Mouse (Mus musculus) liver, adult 2 months (tissue): ENCODE data around the gene Alkbh3. TPM values are rescaled to one million over a fixed set of nuclear protein-coding genes. Genes with fewer than 3 reads are reported as not detected.

Source experiments
- DNase-seq: peaks from one replicate; pipeline ENCODE4 v3.0.0-alpha.2; 2011; ENCODE audit warnings: low read depth, low spot score; ENCODE audit errors: extremely low read depth
- H3K27ac ChIP-seq: fragments of 200-500 bp; replicated peaks from 2 replicates; pipeline ENCODE4 v1.5.1; 2012; ENCODE audit warnings: low read depth, mild to moderate bottlenecking, control low read depth, inconsistent platforms, low read length; ENCODE audit not compliant: insufficient read depth
- H3K27me3 ChIP-seq: fragments of 200-500 bp; 2 replicates; pipeline ENCODE4 v1.6.1; 2012; ENCODE audit warnings: mild to moderate bottlenecking, moderate library complexity, low read length, inconsistent platforms; ENCODE audit not compliant: control insufficient read depth, insufficient read depth
- H3K36me3 ChIP-seq: fragments of 200-500 bp; 2 replicates; pipeline ENCODE4 v1.6.1; 2012; ENCODE audit warnings: low read length, inconsistent platforms; ENCODE audit not compliant: control insufficient read depth, insufficient read depth
- H3K4me1 ChIP-seq: fragments of 200-500 bp; 2 replicates; pipeline ENCODE4 v1.6.1; 2011; ENCODE audit warnings: low read length; ENCODE audit not compliant: control insufficient read depth, insufficient read depth
- H3K4me3 ChIP-seq: fragments of 200-500 bp; 2 replicates; pipeline ENCODE4 v1.5.1; 2011; ENCODE audit warnings: low read depth, mild to moderate bottlenecking, control low read depth, low read length, moderate library complexity; ENCODE audit not compliant: insufficient read depth
- H3K79me2 ChIP-seq: fragments of 200-500 bp; 2 replicates; pipeline ENCODE4 v1.6.1; 2012; ENCODE audit warnings: inconsistent platforms, mild to moderate bottlenecking, low read length, moderate library complexity; ENCODE audit not compliant: control insufficient read depth, insufficient read depth
- H3K9ac ChIP-seq: fragments of 200-500 bp; 2 replicates; pipeline ENCODE4 v1.6.1; 2012; ENCODE audit warnings: low read depth, mild to moderate bottlenecking, control low read depth, inconsistent platforms, low read length
- CTCF ChIP-seq: fragments of 200-500 bp; IDR thresholded peaks from 2 replicates; pipeline ENCODE4 v1.5.1; 2011; ENCODE audit warnings: low read depth, low read length, control low read depth
- POLR2A ChIP-seq: fragments of 200-500 bp; IDR thresholded peaks from 2 replicates; pipeline ENCODE4 v1.6.1; 2011; ENCODE audit warnings: low read length, control low read depth; ENCODE audit not compliant: insufficient read depth; ENCODE audit errors: extremely low read depth
- WGBS: fragments of 180-500 bp; shearing (Covaris S2); methylation state at CpG from one replicate; pipeline ENCODE4 v1.1.7; 2018; 5-methylcytosine and 5-hydroxymethylcytosine counted together
- polyA plus RNA-seq: library from polyadenylated mRNA; depleted of rRNA; stranded (reverse); fragments of >200 nt; gene quantifications from 2 replicates; pipeline ENCODE4 v1.2.3, GENCODE M21; 2012; rRNA removed
- total RNA-seq: library from RNA; depleted of rRNA; stranded (reverse); fragments of >200 nt; gene quantifications from 2 replicates; pipeline ENCODE4 v1.2.3, GENCODE M21; 2014; rRNA removed

The Alkbh3 gene
- 24.9 and 27.9 TPM in 2 replicates for total RNA-seq
- 33.0 and 33.6 TPM in 2 replicates for polyA plus RNA-seq

DNA sequence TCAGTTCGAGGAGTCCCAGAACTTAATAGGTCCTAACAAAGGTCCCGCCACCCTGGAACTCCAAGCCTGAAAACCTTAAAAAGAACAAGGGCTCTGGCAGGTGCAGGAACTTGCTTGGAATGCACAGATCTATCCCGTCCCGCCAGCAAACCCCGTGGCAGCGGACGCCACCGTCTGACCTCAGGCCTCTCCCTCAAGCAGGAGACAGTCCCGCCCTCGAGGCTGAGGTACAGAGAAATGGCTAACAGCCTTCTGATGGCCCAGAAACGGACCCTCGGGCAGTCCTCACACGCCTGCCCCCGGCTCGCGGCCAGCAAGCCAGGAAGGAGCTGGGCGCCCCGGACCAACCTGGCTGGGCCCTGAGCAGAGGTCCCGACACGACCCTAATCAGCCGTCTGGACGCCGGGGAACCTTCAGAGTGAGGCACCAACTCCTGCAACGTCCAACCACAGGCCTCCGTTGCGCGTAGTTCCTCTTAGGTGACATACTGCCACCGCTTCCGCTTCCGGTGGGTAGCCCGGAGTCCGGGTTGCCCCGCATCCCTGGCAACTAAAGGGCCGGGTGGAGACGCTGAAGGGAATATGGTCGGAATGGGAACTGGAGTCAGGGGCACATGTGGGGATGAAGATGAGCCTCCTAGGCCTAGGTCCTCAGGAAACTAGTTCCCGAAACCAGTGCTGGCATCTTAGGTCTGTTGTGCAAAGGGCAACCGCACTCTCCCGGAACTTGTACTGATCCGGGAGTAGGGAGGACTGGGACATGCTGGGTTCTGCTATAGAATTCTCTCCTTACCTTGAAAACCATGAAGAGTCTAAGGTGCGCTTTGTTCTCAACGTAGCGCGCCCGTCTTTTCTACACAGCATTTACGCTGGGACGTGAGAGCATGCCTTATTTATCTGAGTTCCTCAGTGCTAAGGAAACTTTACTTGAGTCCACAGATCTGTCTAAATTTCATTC lies at the start of gene Alkbh3:
Gene Alkbh3 (minus strand): TSS at position 473 of the 957 bp plus-strand sequence.
- 3% methylated on average over 47 of the region's 47 CpGs for WGBS
- peak within 1 kb of the TSS; percentile 66 for H3K27ac ChIP-seq

GRCm38 (mm10) chr2:94059459-94059858 lies 48.9 kb upstream of the Alkbh3 start:
- 39% methylated on average over 5 of the region's 5 CpGs for WGBS
- DNase-seq: no peak
- no peak overlapping the region for H3K9ac ChIP-seq
- no peaks in the 10 kb centered on the region for H3K27me3 ChIP-seq
- no peak overlapping the region for H3K27ac ChIP-seq
- H3K4me3 ChIP-seq: no peak overlapping the region
- H3K4me1 ChIP-seq: peaks cover 4% of the 10 kb centered on the region; the same call in 1 of the 2 replicates
- peak; percentile 61 for TF ChIP-seq CTCF
- TF ChIP-seq POLR2A: no peak
- peaks cover 2% of the 10 kb centered on the region for H3K36me3 ChIP-seq
- H3K79me2 ChIP-seq: peaks cover 7% of the 10 kb centered on the region; the same call in 1 of the 2 replicates

More for the DNA sequence above, at the start of gene Alkbh3:
- Histone ChIP-seq H3K79me2 (no peaks in the 10 kb centered on the region; the same call in 1 of the 2 replicates), H3K9ac (peak within 1 kb of the TSS; percentile 90), H3K4me3 (peak within 1 kb of the TSS; percentile 88), H3K36me3 (peaks cover 23% of the 10 kb centered on the region), H3K27me3 (no peaks in the 10 kb centered on the region), H3K4me1 (peaks cover 6% of the 10 kb centered on the region)
- TF ChIP-seq CTCF (no peak), POLR2A (0 out of 2 replicates have a peak, but pooled peaks have one; percentile 15)
- DNase-seq: peak; percentile 88

- no peak overlapping the region for H3K4me3 ChIP-seq
- H3K36me3 ChIP-seq: peaks cover 4% of the 10 kb centered on the region
- no peak overlapping the region for H3K9ac ChIP-seq
- DNase-seq: peak; percentile 66
- TF ChIP-seq CTCF: peak; percentile 40
- no peak for TF ChIP-seq POLR2A
- H3K27me3 ChIP-seq: no peaks in the 10 kb centered on the region
- peaks cover 5% of the 10 kb centered on the region; the same call in 1 of the 2 replicates for H3K79me2 ChIP-seq
- peaks cover 11% of the 10 kb centered on the region for H3K4me1 ChIP-seq
- no peak overlapping the region for H3K27ac ChIP-seq
These were observed 44.2 kb upstream of the Alkbh3 start for GRCm38 (mm10) chr2:94054813-94055212.

- no peak for DNase-seq
- no peak overlapping the region for H3K4me3 ChIP-seq
- TF ChIP-seq POLR2A: no peak
- TF ChIP-seq CTCF: no peak
- 95% methylated on average over 5 of the region's 5 CpGs for WGBS
- H3K4me1 ChIP-seq: peaks cover 13% of the 10 kb centered on the region
- no peak overlapping the region for H3K27ac ChIP-seq
- H3K27me3 ChIP-seq: no peaks in the 10 kb centered on the region
- H3K36me3 ChIP-seq: peaks cover 4% of the 10 kb centered on the region
- no peak overlapping the region for H3K9ac ChIP-seq
- H3K79me2 ChIP-seq: peaks cover 5% of the 10 kb centered on the region; the same call in 1 of the 2 replicates
These were observed 41.3 kb upstream of the Alkbh3 start for GRCm38 (mm10) chr2:94051952-94052351.

DNA sequence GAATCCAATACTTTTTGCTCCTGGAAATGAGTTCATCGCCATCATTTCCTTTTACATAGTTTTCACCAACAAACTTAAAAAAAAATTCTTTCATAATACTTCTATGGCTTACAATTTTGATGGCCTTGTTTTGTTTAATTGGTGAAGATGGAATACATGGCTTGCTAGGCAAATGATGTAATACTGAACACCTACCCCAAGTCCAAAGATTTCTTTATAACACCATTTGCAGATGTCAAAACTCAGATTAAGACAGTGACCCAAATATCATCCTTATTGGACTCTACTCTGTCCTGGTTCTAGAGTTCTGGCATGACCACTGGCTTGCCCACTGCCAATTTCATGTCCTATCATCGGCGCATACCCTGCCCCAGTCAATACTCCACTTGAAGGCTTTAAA lies 40.3 kb upstream of the Alkbh3 start:
- no peak for TF ChIP-seq POLR2A
- no peak for TF ChIP-seq CTCF
- H3K36me3 ChIP-seq: peaks cover 4% of the 10 kb centered on the region
- H3K4me1 ChIP-seq: peaks cover 17% of the 10 kb centered on the region
- peaks cover 2% of the 10 kb centered on the region; the same call in 1 of the 2 replicates for H3K79me2 ChIP-seq
- no peaks in the 10 kb centered on the region for H3K27me3 ChIP-seq
- 24% methylated on average over 3 of the region's 3 CpGs for WGBS
- peak; percentile 95 for DNase-seq
- H3K9ac ChIP-seq: no peak overlapping the region
- H3K27ac ChIP-seq: no peak overlapping the region
- no peak overlapping the region for H3K4me3 ChIP-seq
